In genomic region chr5:53187245-53187644, GRCm38 (mm10) we compare ENCODE assay signal across 14 mouse cellular contexts. TPM values are rescaled to one million over a fixed set of nuclear protein-coding genes. Genes with fewer than 3 reads are reported as not detected.
A peak's percentile ranks its signal among the peaks of the same experiment; 100 is the strongest.
DNase-seq lines count a peak whose midpoint lies in the region; ATAC-seq and TF ChIP-seq lines count a peak whose summit lies in the region.
"Had no signal": no experiment of that assay in that cellular context is flagged by ENCODE, and none has a peak within 500 bp of the region (broad histone marks: within the 10 kb centered on the region; RNA-seq: fewer than 3 reads in every experiment).

No protein-coding gene starts in this region.

- no peak for DNase-seq in forebrain, embryonic 10.5 days (ENCODE audit: extremely low spot score, low spot score)
- DNase-seq in kidney, postnatal 10 days: peak; percentile 16
- peak; percentile 5 for DNase-seq in CH12.LX (ENCODE audit: extremely low read depth)
- DNase-seq in brain, embryonic 18.5 days (ENCODE audit: low read depth, low spot score): peak; percentile 30
- no peak for DNase-seq in ovary, postnatal 36 days (ENCODE audit: low spot score)
- DNase-seq: embryo, embryonic 11 days; heart, adult 18-20 months; liver, embryonic 13.5 days; lung, postnatal 4 days; thymus, postnatal 36 days had no signal

- no peak overlapping the region for H3K9ac ChIP-seq in forebrain, embryonic 13.5 days
- no peak overlapping the region for H3K9ac ChIP-seq in kidney, embryonic 16.5 days (replicated peaks; ENCODE audit: low read length)
- H3K9ac ChIP-seq in CH12.LX (ENCODE audit: insufficient read depth, low read depth): no peak overlapping the region
- H3K9ac ChIP-seq: liver, embryonic 13.5 days had no signal

- H3K27ac ChIP-seq in forebrain, embryonic 13.5 days: no peak overlapping the region
- H3K27ac ChIP-seq in forebrain, embryonic 10.5 days: no peak overlapping the region
- no peak overlapping the region for H3K27ac ChIP-seq in kidney, embryonic 16.5 days (ENCODE audit: low read length)
- no peak overlapping the region for H3K27ac ChIP-seq in CH12.LX (ENCODE audit: insufficient read depth, low read depth)
- H3K27ac ChIP-seq: liver, embryonic 13.5 days had no signal

- no peak for TF ChIP-seq CTCF in CH12.LX (conservative IDR thresholded peaks at IDR 0.05 in 1 of 2, IDR thresholded peaks at IDR 0.05 in 1 of 2; ENCODE audit: low read depth in 2 of 2, low read length in 2 of 2)

- TF ChIP-seq POLR2A in CH12.LX (IDR thresholded peaks at IDR 0.05; ENCODE audit: low read depth, low read length): no peak

- no peaks in the 10 kb centered on the region for H3K9me3 ChIP-seq in forebrain, embryonic 13.5 days (replicated peaks)
- H3K9me3 ChIP-seq in forebrain, embryonic 10.5 days: no peaks in the 10 kb centered on the region
- H3K9me3 ChIP-seq in kidney, embryonic 16.5 days (ENCODE audit: low read length): no peaks in the 10 kb centered on the region
- H3K9me3 ChIP-seq in CH12.LX (replicated peaks; ENCODE audit: low read length): no peaks in the 10 kb centered on the region
- H3K9me3 ChIP-seq: liver, embryonic 13.5 days had no signal

- peaks cover 8% of the 10 kb centered on the region; the same call in 1 of the 2 replicates for H3K36me3 ChIP-seq in forebrain, embryonic 13.5 days (ENCODE audit: poor library complexity, severe bottlenecking)
- no peaks in the 10 kb centered on the region for H3K36me3 ChIP-seq in forebrain, embryonic 10.5 days (replicated peaks)
- H3K36me3 ChIP-seq in kidney, embryonic 16.5 days (ENCODE audit: insufficient read depth, low read length): 0 out of 2 replicates have a peak, but pooled peaks cover 3% of the 10 kb centered on the region
- no peaks in the 10 kb centered on the region for H3K36me3 ChIP-seq in CH12.LX (replicated peaks in 1 of 2; ENCODE audit: control insufficient read depth in 1 of 2, insufficient read depth in 1 of 2, low read length in 1 of 2)
- H3K36me3 ChIP-seq: liver, embryonic 13.5 days had no signal

- no peaks in the 10 kb centered on the region for H3K27me3 ChIP-seq in forebrain, embryonic 13.5 days
- H3K27me3 ChIP-seq in forebrain, embryonic 10.5 days (ENCODE audit: poor library complexity, severe bottlenecking): 0 out of 2 replicates have a peak, but pooled peaks cover 4% of the 10 kb centered on the region
- H3K27me3 ChIP-seq in kidney, embryonic 16.5 days (ENCODE audit: insufficient read depth, low read length): no peaks in the 10 kb centered on the region
- no peaks in the 10 kb centered on the region for H3K27me3 ChIP-seq in CH12.LX (replicated peaks)
- H3K27me3 ChIP-seq: liver, embryonic 13.5 days; Patski had no signal

- H3K4me3 ChIP-seq in forebrain, embryonic 13.5 days: no peak overlapping the region
- no peak overlapping the region for H3K4me3 ChIP-seq in forebrain, embryonic 10.5 days
- no peak overlapping the region for H3K4me3 ChIP-seq in kidney, embryonic 16.5 days (ENCODE audit: low read length)
- no peak overlapping the region for H3K4me3 ChIP-seq in CH12.LX (replicated peaks in 1 of 3; ENCODE audit: low read depth in 2 of 3, low read length in 2 of 3, poor library complexity in 1 of 3)
- H3K4me3 ChIP-seq: liver, embryonic 13.5 days had no signal

- dilution Hi-C loops in CH12.LX (cut with MboI; ENCODE audit: extremely low pct_ligation_motif_present, extremely low pct_unique_long_range_greater_than_20kb, low sequenced_read_pairs): no loop called here

- in situ Hi-C loops in CH12.LX (cut with MboI; ENCODE audit: low pct_ligation_motif_present, low pct_unique_long_range_greater_than_20kb, low sequenced_read_pairs): no loop called here

- no peak for TF ChIP-seq RAD21 in CH12.LX (IDR thresholded peaks at IDR 0.05; ENCODE audit: low read depth, low read length)

- no peaks in the 10 kb centered on the region for H3K79me2 ChIP-seq in CH12.LX (replicated peaks; ENCODE audit: control insufficient read depth, extremely low read depth, insufficient read depth, poor library complexity, severe bottlenecking)

- TF ChIP-seq EP300 in CH12.LX (IDR thresholded peaks at IDR 0.05; ENCODE audit: low read length): no peak

- peaks cover 19% of the 10 kb centered on the region for H3K4me1 ChIP-seq in forebrain, embryonic 13.5 days
- H3K4me1 ChIP-seq in forebrain, embryonic 10.5 days: peaks cover 12% of the 10 kb centered on the region
- no peaks in the 10 kb centered on the region for H3K4me1 ChIP-seq in kidney, embryonic 16.5 days (ENCODE audit: insufficient read depth, low read length)
- H3K4me1 ChIP-seq in CH12.LX (ENCODE audit: control insufficient read depth in 1 of 2, insufficient read depth in 2 of 2): peaks cover 6 to 31% of the 10 kb centered on the region in 2 experiments
- H3K4me1 ChIP-seq: liver, embryonic 13.5 days had no signal

- 81% methylated on average over 10 of the region's 10 CpGs for WGBS in forebrain, embryonic 13.5 days
- 91% methylated on average over 10 of the region's 10 CpGs for WGBS in forebrain, embryonic 10.5 days
- 30% methylated on average over 10 of the region's 10 CpGs for WGBS in kidney, embryonic 16.5 days

- ATAC-seq in forebrain, embryonic 13.5 days: peak; percentile 48; the same call in 1 of the 2 replicates
- ATAC-seq in kidney, embryonic 16.5 days (ENCODE audit: low FRiP score, low TSS enrichment): no peak; the same call in 1 of the 2 replicates
- ATAC-seq in erythroblast, adult 5-6 weeks (replicated peaks; ENCODE audit: low FRiP score, poor library complexity, severe bottlenecking): no peak
- ATAC-seq: Patski had no signal

- H3K4me2 ChIP-seq in forebrain, embryonic 13.5 days: no peak overlapping the region
- no peak overlapping the region for H3K4me2 ChIP-seq in kidney, embryonic 16.5 days (replicated peaks; ENCODE audit: low read depth, low read length)
- no peak overlapping the region for H3K4me2 ChIP-seq in CH12.LX (ENCODE audit: insufficient read depth, low read depth, poor library complexity, severe bottlenecking)
- H3K4me2 ChIP-seq: liver, embryonic 13.5 days had no signal

TF ChIP-seq in CH12.LX, 34 proteins besides CTCF, POLR2A, EP300 and RAD21:
- TF ChIP-seq UBTF (IDR thresholded peaks at IDR 0.05; ENCODE audit: low read depth, low read length): no peak
- no peak for TF ChIP-seq USF2 (conservative IDR thresholded peaks at IDR 0.05; ENCODE audit: low read depth, low read length)
- TF ChIP-seq CHD1 (IDR thresholded peaks at IDR 0.05; ENCODE audit: low read depth, low read length): no peak
- no peak for TF ChIP-seq ZNF384 (IDR thresholded peaks at IDR 0.05; ENCODE audit: low read depth, low read length)
- TF ChIP-seq JUND (conservative IDR thresholded peaks at IDR 0.05; ENCODE audit: low read depth, low read length): no peak
- TF ChIP-seq SMC3 (IDR thresholded peaks at IDR 0.05; ENCODE audit: low read depth, low read length): no peak
- TF ChIP-seq RCOR1 (conservative IDR thresholded peaks at IDR 0.05; ENCODE audit: low read depth, low read length): no peak
- no peak for TF ChIP-seq PAX5 (IDR thresholded peaks at IDR 0.05; ENCODE audit: low read length)
- TF ChIP-seq MYC (IDR thresholded peaks at IDR 0.05; ENCODE audit: low read depth, low read length): no peak
- TF ChIP-seq MAFK (IDR thresholded peaks at IDR 0.05; ENCODE audit: insufficient replicate concordance, low read length): no peak
- TF ChIP-seq ZKSCAN1 (IDR thresholded peaks at IDR 0.05; ENCODE audit: borderline replicate concordance, low read depth, low read length): no peak
- no peak for TF ChIP-seq IRF4 (IDR thresholded peaks at IDR 0.05; ENCODE audit: low read depth, low read length)
- no peak for TF ChIP-seq ZMIZ1 (IDR thresholded peaks at IDR 0.05; ENCODE audit: low read depth, low read length)
- TF ChIP-seq KAT2A (IDR thresholded peaks at IDR 0.05; ENCODE audit: insufficient replicate concordance, low read length): no peak
- no peak for TF ChIP-seq TBP (conservative IDR thresholded peaks at IDR 0.05; ENCODE audit: low read depth, low read length)
TF ChIP-seq in CH12.LX: peak in this region for 0.

RNA-seq across cellular contexts. Expression of gene Sel1l3, which starts 26.5 kb away (rescaled TPM):
- 7.0 and 8.5 TPM in 2 replicates for polyA plus RNA-seq in forebrain, embryonic 13.5 days (2015; fragmentation: Nextera tagmentation; extraction: Ambion mirVana)
- polyA plus RNA-seq in forebrain, embryonic 10.5 days (2016; fragmentation: Nextera tagmentation; extraction: Ambion mirVana): 1.9 and 3.3 TPM in 2 replicates
- polyA plus RNA-seq in kidney, embryonic 16.5 days (2015; fragmentation: Nextera tagmentation; extraction: Ambion mirVana): 18.9 and 20.0 TPM in 2 replicates
- total RNA-seq in CH12.LX (2012; rRNA removed) (0.17 and 0.34 TPM in 2 replicates), CH12.LX (2014; rRNA removed) (0.14 and 0.28 TPM in 2 replicates)
- 0.71 and 0.76 TPM in 2 replicates for polyA plus RNA-seq in CH12.LX (2012; ENCODE audit: insufficient read length, low read depth)
- not detected in 2 replicates for total RNA-seq in erythroblast, adult 5-6 weeks (2015; ENCODE audit: low replicate concordance)
- total RNA-seq in erythroblast, adult 5-6 weeks (2017; ENCODE audit: low replicate concordance): 0.09 TPM in 1 of 2 replicates, not detected in the other

Comparison
In these comparisons a context has a peak if more than half of its experiments do, and no peak if none do; other contexts are left out.
1. DNase-seq: peak in kidney, postnatal 10 days (single experiment), CH12.LX (single experiment) and brain, embryonic 18.5 days (single experiment); none in forebrain, embryonic 10.5 days (single experiment) and ovary, postnatal 36 days (single experiment).